Mouse (Mus musculus) MEL (cell line): ENCODE data around the gene Ddx55. TPM values are rescaled to one million over a fixed set of nuclear protein-coding genes. Genes with fewer than 3 reads are reported as not detected.

Experiments used
- DNase-seq: peaks from one replicate; pipeline ENCODE4 v3.0.0; 2011; ENCODE audit warnings: low read depth, low spot score
- H3K27ac ChIP-seq: 2 replicates; pipeline ENCODE4 v1.5.1; 2012; ENCODE audit warnings: low read depth, mild to moderate bottlenecking, control low read depth, low read length, moderate library complexity; ENCODE audit not compliant: control insufficient read depth
- H3K27me3 ChIP-seq, 2 experiments: fragments of 150-350 bp in 1 of 2; sonication (generic) in 1 of 2; 2 replicates each; pipeline ENCODE4 v1.6.1; 2012; ENCODE audit warnings: low read length in 2 of 2, mild to moderate bottlenecking in 2 of 2, improper control_type of control experiment in 1 of 2, moderate library complexity in 1 of 2; ENCODE audit not compliant: insufficient read depth in 2 of 2, control insufficient read depth in 1 of 2
- H3K36me3 ChIP-seq, 2 experiments: 2 replicates each; pipeline ENCODE4 v1.6.1; 2012 to 2014; ENCODE audit warnings: low read length in 2 of 2, improper control_type of control experiment in 1 of 2, inconsistent platforms in 1 of 2, mild to moderate bottlenecking in 1 of 2; ENCODE audit not compliant: insufficient read depth in 2 of 2, control insufficient read depth in 1 of 2
- H3K4me1 ChIP-seq, 2 experiments: fragments of 150-350 bp in 1 of 2; sonication (generic) in 1 of 2; 2 replicates each; pipeline ENCODE4 v1.6.1; 2012; ENCODE audit warnings: low read length in 2 of 2, improper control_type of control experiment in 1 of 2, mild to moderate bottlenecking in 1 of 2; ENCODE audit not compliant: insufficient read depth in 2 of 2, control insufficient read depth in 1 of 2
- H3K4me3 ChIP-seq, 2 experiments: fragments of 150-350 bp in 1 of 2; sonication (generic) in 1 of 2; 2 replicates each; pipeline ENCODE4 v1.5.1; 2012; ENCODE audit warnings: low read depth in 2 of 2, low read length in 2 of 2, mild to moderate bottlenecking in 2 of 2, moderate library complexity in 2 of 2, control low read depth in 1 of 2, improper control_type of control experiment in 1 of 2; ENCODE audit not compliant: control insufficient read depth in 1 of 2, insufficient read depth in 1 of 2
- H3K79me2 ChIP-seq: 2 replicates; pipeline ENCODE4 v1.6.1; 2012; ENCODE audit warnings: mild to moderate bottlenecking, low read length, moderate library complexity; ENCODE audit not compliant: control insufficient read depth, poor library complexity, insufficient read depth
- H3K9ac ChIP-seq: 2 replicates; pipeline ENCODE4 v1.6.1; 2012; ENCODE audit warnings: low read depth, mild to moderate bottlenecking, control low read depth, low read length, moderate library complexity; ENCODE audit not compliant: control insufficient read depth, poor library complexity, severe bottlenecking
- H3K9me3 ChIP-seq: fragments of 150-350 bp; sonication (generic); replicated peaks from 2 replicates; pipeline ENCODE4 v1.6.1; 2012; ENCODE audit warnings: mild to moderate bottlenecking, low read length, improper control_type of control experiment, moderate library complexity; ENCODE audit not compliant: insufficient read depth
- BHLHE40 ChIP-seq: IDR thresholded peaks from 2 replicates; pipeline ENCODE4 v1.6.1; 2012; ENCODE audit warnings: low read depth, mild to moderate bottlenecking, inconsistent platforms, low read length, improper control_type of control experiment, borderline replicate concordance
- CHD2 ChIP-seq: IDR thresholded peaks from 2 replicates; pipeline ENCODE4 v1.6.1; 2011; ENCODE audit warnings: low read length, improper control_type of control experiment
- CTCF ChIP-seq, 3 experiments: IDR thresholded peaks in 2 of 3; conservative IDR thresholded peaks in 1 of 3; 2 replicates each; pipeline ENCODE4 v1.5.1; 2011 to 2012; ENCODE audit warnings: low read length in 3 of 3, low read depth in 2 of 3, mild to moderate bottlenecking in 2 of 3, improper control_type of control experiment in 1 of 3, inconsistent platforms in 1 of 3, mixed read lengths in 1 of 3, moderate library complexity in 1 of 3; ENCODE audit not compliant: control insufficient read depth in 1 of 3, insufficient read depth in 1 of 3, poor library complexity in 1 of 3, severe bottlenecking in 1 of 3
- E2F4 ChIP-seq: IDR thresholded peaks from 2 replicates; pipeline ENCODE4 v1.6.1; 2011; ENCODE audit warnings: low read depth, low read length, improper control_type of control experiment, borderline replicate concordance
- EP300 ChIP-seq, 2 experiments: IDR thresholded peaks; 2 replicates each; pipeline ENCODE4 v1.6.1; 2011; ENCODE audit warnings: improper control_type of control experiment in 2 of 2, low read length in 2 of 2, low read depth in 1 of 2, mild to moderate bottlenecking in 1 of 2
- ETS1 ChIP-seq: IDR thresholded peaks from 2 replicates; pipeline ENCODE4 v1.6.1; 2012; ENCODE audit warnings: low read depth, mild to moderate bottlenecking, inconsistent platforms, low read length, improper control_type of control experiment, moderate library complexity
- GABPA ChIP-seq: IDR thresholded peaks from 2 replicates; pipeline ENCODE4 v1.6.1; 2012; ENCODE audit warnings: low read depth, mild to moderate bottlenecking, inconsistent platforms, low read length, improper control_type of control experiment, moderate library complexity
- GATA1 ChIP-seq: IDR thresholded peaks from 2 replicates; pipeline ENCODE4 v1.6.1; 2011; ENCODE audit warnings: low read depth, low read length, improper control_type of control experiment
- HCFC1 ChIP-seq: IDR thresholded peaks from 2 replicates; pipeline ENCODE4 v1.6.1; 2012; ENCODE audit warnings: low read depth, mild to moderate bottlenecking, inconsistent platforms, low read length, improper control_type of control experiment, moderate library complexity
- JUND ChIP-seq: IDR thresholded peaks from 2 replicates; pipeline ENCODE4 v1.6.1; 2011; ENCODE audit warnings: low read depth, mild to moderate bottlenecking, improper control_type of control experiment, low read length
- KAT2A ChIP-seq: conservative IDR thresholded peaks from 2 replicates; pipeline ENCODE4 v1.6.1; 2012; ENCODE audit warnings: low read depth, low read length, improper control_type of control experiment, inconsistent platforms
- MAFK ChIP-seq: IDR thresholded peaks from 2 replicates; pipeline ENCODE4 v1.6.1; 2011; ENCODE audit warnings: low read depth, mild to moderate bottlenecking, low read length, improper control_type of control experiment, borderline replicate concordance
- MAX ChIP-seq: IDR thresholded peaks from 2 replicates; pipeline ENCODE4 v1.6.1; 2011; ENCODE audit warnings: low read length, improper control_type of control experiment
- MAZ ChIP-seq: IDR thresholded peaks from 2 replicates; pipeline ENCODE4 v1.6.1; 2012; ENCODE audit warnings: low read depth, mild to moderate bottlenecking, inconsistent platforms, low read length, improper control_type of control experiment
- MEF2A ChIP-seq: IDR thresholded peaks from 2 replicates; pipeline ENCODE4 v1.6.1; 2014; ENCODE audit warnings: low read depth, mild to moderate bottlenecking, inconsistent platforms, low read length, improper control_type of control experiment; ENCODE audit not compliant: poor library complexity, insufficient replicate concordance, severe bottlenecking; ENCODE audit errors: extremely low read depth
- MXI1 ChIP-seq: IDR thresholded peaks from 2 replicates; pipeline ENCODE4 v1.6.1; 2011; ENCODE audit warnings: mild to moderate bottlenecking, low read depth, low read length, improper control_type of control experiment
- MYC ChIP-seq: IDR thresholded peaks from 2 replicates; pipeline ENCODE4 v1.6.1; 2011; ENCODE audit warnings: low read depth, mild to moderate bottlenecking, low read length, improper control_type of control experiment, moderate library complexity
- NRF1 ChIP-seq: IDR thresholded peaks from 2 replicates; pipeline ENCODE4 v1.6.1; 2014; ENCODE audit warnings: low read depth, mild to moderate bottlenecking, inconsistent platforms, low read length, improper control_type of control experiment, moderate library complexity; ENCODE audit not compliant: poor library complexity, insufficient read depth, severe bottlenecking
- POLR2A ChIP-seq, 2 experiments: IDR thresholded peaks; 2 replicates each; pipeline ENCODE4 v1.6.1; 2011 to 2012; ENCODE audit warnings: low read length in 2 of 2, mild to moderate bottlenecking in 2 of 2, control low read depth in 1 of 2, improper control_type of control experiment in 1 of 2, low read depth in 1 of 2, moderate library complexity in 1 of 2; ENCODE audit not compliant: control insufficient read depth in 1 of 2, insufficient read depth in 1 of 2, poor library complexity in 1 of 2
- POLR2AphosphoS2 ChIP-seq: IDR thresholded peaks from 2 replicates; pipeline ENCODE4 v1.6.1; 2011; ENCODE audit warnings: low read length, improper control_type of control experiment
- POLR2AphosphoS5 ChIP-seq: IDR thresholded peaks from 2 replicates; pipeline ENCODE4 v1.6.1; 2012; ENCODE audit warnings: low read depth, borderline replicate concordance, mild to moderate bottlenecking, inconsistent platforms, low read length, moderate library complexity, mixed read lengths
- RAD21 ChIP-seq: IDR thresholded peaks from 2 replicates; pipeline ENCODE4 v1.6.1; 2011; ENCODE audit warnings: mild to moderate bottlenecking, low read depth, low read length, improper control_type of control experiment
- RCOR1 ChIP-seq: IDR thresholded peaks from 2 replicates; pipeline ENCODE4 v1.6.1; 2012; ENCODE audit warnings: low read depth, mild to moderate bottlenecking, inconsistent platforms, low read length, improper control_type of control experiment
- SIN3A ChIP-seq: IDR thresholded peaks from 2 replicates; pipeline ENCODE4 v1.6.1; 2012; ENCODE audit warnings: low read length, improper control_type of control experiment, inconsistent platforms
- SMC3 ChIP-seq: IDR thresholded peaks from 2 replicates; pipeline ENCODE4 v1.6.1; 2011; ENCODE audit warnings: low read depth, low read length, improper control_type of control experiment
- TAL1 ChIP-seq: IDR thresholded peaks from 2 replicates; pipeline ENCODE4 v1.6.1; 2012; ENCODE audit warnings: mild to moderate bottlenecking, inconsistent platforms, low read length, moderate library complexity, mixed read lengths
- TBP ChIP-seq: IDR thresholded peaks from 2 replicates; pipeline ENCODE4 v1.8.0; 2011; ENCODE audit warnings: low read depth, low read length, improper control_type of control experiment
- TCF12 ChIP-seq: IDR thresholded peaks from 2 replicates; pipeline ENCODE4 v1.6.1; 2014; ENCODE audit warnings: low read depth, mild to moderate bottlenecking, inconsistent platforms, low read length, improper control_type of control experiment, moderate library complexity
- UBTF ChIP-seq: IDR thresholded peaks from 2 replicates; pipeline ENCODE4 v1.6.1; 2012; ENCODE audit warnings: low read depth, mild to moderate bottlenecking, inconsistent platforms, low read length, improper control_type of control experiment, moderate library complexity, borderline replicate concordance; ENCODE audit not compliant: insufficient read depth
- USF1 ChIP-seq: IDR thresholded peaks from 2 replicates; pipeline ENCODE4 v1.6.1; 2014; ENCODE audit warnings: low read depth, mild to moderate bottlenecking, inconsistent platforms, low read length, improper control_type of control experiment, moderate library complexity
- USF2 ChIP-seq, 2 experiments: IDR thresholded peaks; 2 replicates each; pipeline ENCODE4 v1.6.1; 2011 to 2012; ENCODE audit warnings: improper control_type of control experiment in 2 of 2, low read length in 2 of 2, borderline replicate concordance in 1 of 2, inconsistent platforms in 1 of 2, low read depth in 1 of 2, mild to moderate bottlenecking in 1 of 2; ENCODE audit not compliant: insufficient read depth in 1 of 2
- ZC3H11A ChIP-seq: IDR thresholded peaks from 2 replicates; pipeline ENCODE4 v1.6.1; 2012; ENCODE audit warnings: low read depth, mild to moderate bottlenecking, inconsistent platforms, low read length, improper control_type of control experiment
- ZKSCAN1 ChIP-seq: IDR thresholded peaks from 2 replicates; pipeline ENCODE4 v1.6.1; 2012; ENCODE audit warnings: low read depth, mild to moderate bottlenecking, inconsistent platforms, low read length, improper control_type of control experiment, moderate library complexity
- ZMIZ1 ChIP-seq: IDR thresholded peaks from 2 replicates; pipeline ENCODE4 v1.6.1; 2012; ENCODE audit warnings: low read depth, mild to moderate bottlenecking, inconsistent platforms, low read length, improper control_type of control experiment, moderate library complexity
- ZNF384 ChIP-seq: IDR thresholded peaks from 2 replicates; pipeline ENCODE4 v1.6.1; 2012; ENCODE audit warnings: low read depth, mild to moderate bottlenecking, inconsistent platforms, low read length, improper control_type of control experiment
- polyA plus RNA-seq, 2 experiments: library from polyadenylated mRNA; stranded (reverse) in 1 of 2; unstranded in 1 of 2; fragments of >175 nt in 1 of 2; fragments of >200 nt in 1 of 2; gene quantifications; 2 replicates each; pipeline versions ENCODE4 v1.2.1 to v1.2.4; 2012; ENCODE audit warnings: low replicate concordance in 2 of 2, low read depth in 1 of 2; ENCODE audit not compliant: insufficient read length in 2 of 2, insufficient read depth in 1 of 2, missing spikeins in 1 of 2
- total RNA-seq: library from RNA; depleted of rRNA; stranded (reverse); fragments of 300-350 nt; gene quantifications from 2 replicates; pipeline ENCODE4 v1.2.3, GENCODE M21; 2012; rRNA removed

Ddx55 gene
- 29.1 and 33.8 TPM in 2 replicates for total RNA-seq
- polyA plus RNA-seq, result 10 to 100 TPM in 1 of 2 experiments, not detected in 1; 43.2 TPM

GRCm38 (mm10) chr5:124552558-124553307 lies at the start of gene Ddx55:
Gene Ddx55 (plus strand): TSS chr5:124552864.
- H3K4me3 ChIP-seq, result peak within 1 kb of the TSS; percentile 63 to 97
- H3K9me3 ChIP-seq, result no peaks in the 10 kb centered on the region
- no peaks in the 10 kb centered on the region for H3K27me3 ChIP-seq
- peaks cover 0 to 10% of the 10 kb centered on the region in 2 experiments; a peak in 1 of 4 replicates for H3K4me1 ChIP-seq
- H3K27ac ChIP-seq, result peak within 1 kb of the TSS; percentile 75
- peaks cover 22% of the 10 kb centered on the region for H3K79me2 ChIP-seq
- peak within 1 kb of the TSS; percentile 95 for H3K9ac ChIP-seq
- H3K36me3 ChIP-seq, result peaks cover 0 to 18% of the 10 kb centered on the region in 2 experiments; a peak in 3 of 4 replicates
- peak; percentile 98 for DNase-seq
- TF ChIP-seq ZNF384, result no peak
- TF ChIP-seq TAL1, result no peak
- TF ChIP-seq TCF12, result peak; percentile 85
- TF ChIP-seq NRF1, result no peak
- TF ChIP-seq KAT2A, result peak; percentile 76
- TF ChIP-seq TBP, result peak; percentile 92
- TF ChIP-seq GABPA, result no peak
- TF ChIP-seq ETS1, result peak; percentile 41; the same call in 1 of the 2 replicates
- no peak for TF ChIP-seq POLR2AphosphoS5
- TF ChIP-seq MAFK, result no peak
- peak; percentile 95 for TF ChIP-seq MAX
- TF ChIP-seq POLR2A (IDR thresholded peaks at IDR 0.05; ENCODE audit: control insufficient read depth in 1 of 2, insufficient read depth in 1 of 2, low read depth in 1 of 2, low read length in 2 of 2, poor library complexity in 1 of 2), result peak; percentile 93 to 95
- TF ChIP-seq E2F4, result no peak
- TF ChIP-seq UBTF, result no peak
- TF ChIP-seq ZC3H11A, result no peak
- TF ChIP-seq RAD21, result no peak
- peak in 2 of 3 experiments; percentile 32 to 41; a peak in 3 of 6 replicates for TF ChIP-seq CTCF (IDR thresholded peaks at IDR 0.05 in 2 of 3, conservative IDR thresholded peaks at IDR 0.05 in 1 of 3; ENCODE audit: control insufficient read depth in 1 of 3, insufficient read depth in 1 of 3, low read depth in 2 of 3, low read length in 3 of 3, poor library complexity in 1 of 3, severe bottlenecking in 1 of 3)
- TF ChIP-seq RCOR1, result no peak
- TF ChIP-seq JUND, result no peak
- TF ChIP-seq EP300 (IDR thresholded peaks at IDR 0.05; ENCODE audit: low read depth in 1 of 2, low read length in 2 of 2), result no peak; a peak in 1 of 4 replicates
- peak; percentile 76; the same call in 1 of the 2 replicates for TF ChIP-seq ZMIZ1
- TF ChIP-seq GATA1, result no peak
- TF ChIP-seq HCFC1, result peak; percentile 94
- no peak for TF ChIP-seq CHD2
- no peak; the same call in 1 of the 2 replicates for TF ChIP-seq POLR2AphosphoS2
- TF ChIP-seq ZKSCAN1, result no peak
- peak; percentile 92; the same call in 1 of the 2 replicates for TF ChIP-seq MYC
- peak; percentile 87 for TF ChIP-seq BHLHE40
- TF ChIP-seq SIN3A, result peak; percentile 99
- TF ChIP-seq MEF2A, result no peak
- TF ChIP-seq SMC3, result no peak
- TF ChIP-seq MAZ, result no peak
- peak; percentile 92 for TF ChIP-seq USF1
- TF ChIP-seq MXI1, result peak; percentile 97
- 0 out of 4 replicates have a peak, but pooled peaks of 1 of the 2 experiments have one; percentile 35 for TF ChIP-seq USF2 (IDR thresholded peaks at IDR 0.05; ENCODE audit: borderline replicate concordance in 1 of 2, insufficient read depth in 1 of 2, low read depth in 1 of 2, low read length in 2 of 2)
